Mouse (Mus musculus) gastrocnemius, postnatal 4 days (tissue): ENCODE results near the gene Plekhm3. TPM values are rescaled to one million over a fixed set of nuclear protein-coding genes. Genes with fewer than 3 reads are reported as not detected.

Experiments
- total RNA-seq, 2 experiments: library from RNA; stranded (reverse); gene quantifications; 2 replicates each; pipeline ENCODE4 v1.2.3; 2021

Plekhm3 gene
- total RNA-seq, 2 experiments from 2014 or later, result 6.5 to 7.0 TPM

Other genes starting within 250 kb of the Plekhm3 start
- gene Fzd5, start 219.1 kb downstream of the Plekhm3 start, total RNA-seq, result 1 to 10 TPM; 4.2 to 5.0 TPM
- not detected for gene Akr1cl, start 75.9 kb upstream of the Plekhm3 start, total RNA-seq
- not detected for gene Cryge, start 94.3 kb upstream of the Plekhm3 start, total RNA-seq
- not detected for gene Crygd, start 106.6 kb upstream of the Plekhm3 start, total RNA-seq
- gene Crygc, start 116.9 kb upstream of the Plekhm3 start, total RNA-seq, result not detected
- gene Crygb, start 125.5 kb upstream of the Plekhm3 start, total RNA-seq, result not detected
- gene Cryga, start 146.5 kb upstream of the Plekhm3 start, total RNA-seq, result not detected
- not detected for gene Gm28845, start 162.7 kb upstream of the Plekhm3 start, total RNA-seq
- gene D630023F18Rik, start 166.4 kb upstream of the Plekhm3 start, total RNA-seq, result not detected
- gene Idh1, start 229.7 kb upstream of the Plekhm3 start, total RNA-seq, result 10 to 100 TPM; 58.4 to 60.6 TPM
- 10 to 100 TPM; 16.4 to 18.6 TPM for gene Pikfyve, start 229.9 kb upstream of the Plekhm3 start, total RNA-seq